Mouse (Mus musculus) hindbrain, embryonic 10.5 days (tissue): ENCODE measurements around the gene Ncbp3. TPM values are rescaled to one million over a fixed set of nuclear protein-coding genes. Genes with fewer than 3 reads are reported as not detected.

Experiments
- DNase-seq: peaks from one replicate; pipeline ENCODE4 v3.0.0-alpha.2; 2017; ENCODE audit warnings: low spot score
- H3K27ac ChIP-seq: fragments of 300-500 bp; sonication (generic); 2 replicates; pipeline ENCODE4 v1.5.1; 2016; ENCODE audit warnings: mild to moderate bottlenecking, moderate library complexity
- H3K27me3 ChIP-seq: fragments of 300-500 bp; sonication (generic); 2 replicates; pipeline ENCODE4 v1.6.1; 2016; ENCODE audit warnings: mild to moderate bottlenecking; ENCODE audit not compliant: poor library complexity, insufficient read depth, severe bottlenecking
- H3K36me3 ChIP-seq: fragments of 300-500 bp; sonication (generic); 2 replicates; pipeline ENCODE4 v1.6.1; 2016; ENCODE audit warnings: mild to moderate bottlenecking, moderate library complexity
- H3K4me1 ChIP-seq: fragments of 300-500 bp; sonication (generic); replicated peaks from 2 replicates; pipeline ENCODE4 v1.6.1; 2016; ENCODE audit warnings: mild to moderate bottlenecking
- H3K4me3 ChIP-seq: fragments of 300-500 bp; sonication (generic); 2 replicates; pipeline ENCODE4 v1.5.1; 2016; ENCODE audit warnings: mild to moderate bottlenecking, moderate library complexity
- H3K9me3 ChIP-seq: fragments of 300-500 bp; sonication (generic); 2 replicates; pipeline ENCODE4 v1.6.1; 2016; ENCODE audit warnings: mild to moderate bottlenecking, moderate library complexity
- WGBS: fragments of 180-500 bp; shearing (Covaris S2); methylation state at CpG from one replicate; pipeline ENCODE4 v1.1.7; 2016; 5-methylcytosine and 5-hydroxymethylcytosine counted together
- polyA plus RNA-seq: library from polyadenylated mRNA; unstranded; fragments of >200 nt; fragmentation: Nextera tagmentation; extraction: Ambion mirVana; gene quantifications from 2 replicates; pipeline ENCODE4 v1.2.1, GENCODE M21; 2016

Gene Ncbp3
- polyA plus RNA-seq, 1 experiment from 2014 or later: 10.5 TPM

DNA sequence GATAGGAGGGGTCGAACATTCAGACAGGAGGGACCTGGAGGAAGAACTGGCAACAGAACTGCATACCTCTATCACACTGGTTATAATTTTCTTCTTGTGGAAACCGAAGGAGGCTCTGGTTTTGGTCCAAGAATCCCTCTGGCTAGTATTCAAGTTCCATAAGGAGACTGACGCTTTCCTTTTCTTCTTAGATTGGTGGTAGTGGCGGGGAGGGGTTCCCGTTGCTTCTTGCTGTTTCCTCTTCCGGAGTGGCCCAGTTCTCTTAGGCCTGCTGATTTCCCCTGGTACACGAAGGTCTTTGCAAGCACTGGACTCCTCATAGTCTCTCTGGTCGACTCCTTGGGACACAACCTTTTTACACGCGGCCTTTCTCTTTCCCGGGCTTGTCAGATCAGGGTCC lies 89.5 kb downstream of the Ncbp3 start:
- Histone ChIP-seq H3K4me3 (peak overlapping the region; percentile 86), H3K9me3 (peaks cover 24% of the 10 kb centered on the region), H3K27ac (peak overlapping the region; percentile 92), H3K36me3 (peaks cover 44% of the 10 kb centered on the region), H3K27me3 (no peaks in the 10 kb centered on the region), H3K4me1 (peaks cover 44% of the 10 kb centered on the region)
- no peak for DNase-seq
- 54% methylated on average over 11 of the region's 11 CpGs for WGBS

DNA sequence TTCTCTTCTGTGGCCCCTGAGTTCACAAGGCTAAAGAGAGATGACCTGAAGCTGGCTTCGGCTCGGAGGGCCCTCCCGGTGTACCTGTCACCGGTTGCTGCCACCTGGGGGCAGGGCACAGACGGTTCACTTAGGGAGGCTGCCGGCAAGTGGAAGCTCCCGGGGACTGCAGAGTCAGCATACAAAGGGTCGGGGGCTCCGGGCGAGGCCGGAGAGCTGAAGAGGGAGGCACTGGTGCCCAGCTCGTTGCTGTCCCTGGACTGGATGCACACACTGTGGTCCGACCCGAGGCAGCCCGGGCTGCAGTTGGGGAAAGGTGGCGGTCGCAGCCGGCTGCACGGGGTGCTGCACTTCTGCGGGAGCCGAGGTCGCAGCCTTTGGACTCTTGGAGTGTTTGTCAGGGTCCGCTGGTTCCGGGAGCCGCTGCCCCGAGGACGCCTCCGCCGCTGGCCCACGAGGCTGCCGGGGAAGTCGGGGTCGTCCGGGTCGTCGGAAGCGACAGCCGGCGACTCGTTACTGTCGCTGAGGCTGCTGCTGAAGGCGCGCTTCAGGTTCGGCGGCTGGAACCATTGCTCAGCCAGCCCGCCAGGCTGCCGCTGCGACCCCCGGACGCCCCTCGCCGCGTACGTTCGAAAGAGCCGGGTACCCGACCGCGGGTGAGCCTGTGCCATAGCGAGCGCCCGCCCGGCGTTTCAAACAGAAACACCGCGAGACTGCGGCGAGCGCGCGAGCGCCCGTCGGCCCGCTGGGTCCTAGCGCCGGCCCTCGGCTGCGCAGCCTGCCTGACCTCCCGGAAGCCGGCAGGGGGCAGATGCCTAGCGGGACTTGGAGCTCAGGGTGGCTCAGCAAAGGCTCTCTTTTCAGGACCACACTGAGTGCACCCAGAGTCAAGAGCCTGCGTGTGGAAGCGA lies 90.3 kb downstream of the Ncbp3 start, which contains the start of gene Haspin:
Gene Haspin, minus strand, starts transcription at position 704 of the 911 bp plus-strand sequence.
- Histone ChIP-seq H3K27me3 (no peaks in the 10 kb centered on the region), H3K4me1 (peaks cover 44% of the 10 kb centered on the region), H3K27ac (peak within 1 kb of the TSS; percentile 92), H3K4me3 (peak within 1 kb of the TSS; percentile 86), H3K9me3 (peaks cover 18% of the 10 kb centered on the region), H3K36me3 (peaks cover 36% of the 10 kb centered on the region)
- WGBS: under 1% methylated on average over 84 of the region's 84 CpGs
- DNase-seq: peak; percentile 94

Other genes with a start within 250 kb of the Ncbp3 start
- gene Atp2a3, start 86.6 kb upstream of the Ncbp3 start, polyA plus RNA-seq: 1.4 and 1.6 TPM in 2 replicates
- gene P2rx1, start 48.7 kb upstream of the Ncbp3 start, polyA plus RNA-seq: 0.83 and 1.8 TPM in 2 replicates
- gene Camkk1, start 28.8 kb upstream of the Ncbp3 start, polyA plus RNA-seq: 5.8 and 6.6 TPM in 2 replicates
- 0.35 and 0.47 TPM in 2 replicates for gene Itgae, start 42.8 kb downstream of the Ncbp3 start, polyA plus RNA-seq
- 19.8 and 24.2 TPM in 2 replicates for gene Haspin, start 90.5 kb downstream of the Ncbp3 start, polyA plus RNA-seq
- gene P2rx5, start 112.6 kb downstream of the Ncbp3 start, polyA plus RNA-seq: 0.10 and 0.32 TPM in 2 replicates
- gene Emc6, start 129.3 kb downstream of the Ncbp3 start, polyA plus RNA-seq: 132 and 134 TPM in 2 replicates
- gene Tax1bp3, start 129.3 kb downstream of the Ncbp3 start, polyA plus RNA-seq: 207 and 237 TPM in 2 replicates
- 15.4 and 19.9 TPM in 2 replicates for gene Ctns, start 151.3 kb downstream of the Ncbp3 start, polyA plus RNA-seq
- 1.1 and 1.7 TPM in 2 replicates for gene Shpk, start 151.7 kb downstream of the Ncbp3 start, polyA plus RNA-seq
- not detected in 2 replicates for gene Trpv1, start 186.5 kb downstream of the Ncbp3 start, polyA plus RNA-seq
- 0.09 TPM in 1 of 2 replicates, not detected in the other for gene Trpv3, start 219.6 kb downstream of the Ncbp3 start, polyA plus RNA-seq